Mouse (Mus musculus) midbrain, postnatal 0 days (tissue): ENCODE measurements around the gene Shisa6. TPM values are rescaled to one million over a fixed set of nuclear protein-coding genes. Genes with fewer than 3 reads are reported as not detected.

ENCODE experiments used
- ATAC-seq: fragments of 200-750 bp; cut with Nextera tagmentation; 2 replicates; pipeline ENCODE4 v1.8.0; 2017; ENCODE audit warnings: moderate number of reproducible peaks, mild to moderate bottlenecking, moderate TSS enrichment, moderate library complexity; ENCODE audit not compliant: low FRiP score
- DNase-seq: peaks from one replicate; pipeline ENCODE4 v3.0.0-alpha.2; 2015; ENCODE audit warnings: low spot score
- H3K27ac ChIP-seq: fragments of 300-500 bp; sonication (generic); 2 replicates; pipeline ENCODE4 v1.5.1; 2014; ENCODE audit warnings: low read depth, mild to moderate bottlenecking, low read length, mixed read lengths
- H3K27me3 ChIP-seq: fragments of 300-500 bp; sonication (generic); 2 replicates; pipeline ENCODE4 v1.6.1; 2014; ENCODE audit warnings: low read length, control low read depth, mixed read lengths; ENCODE audit not compliant: insufficient read depth
- H3K36me3 ChIP-seq: fragments of 300-500 bp; sonication (generic); 2 replicates; pipeline ENCODE4 v1.6.1; 2014; ENCODE audit warnings: low read length, control low read depth, mixed read lengths; ENCODE audit not compliant: insufficient read depth
- H3K4me1 ChIP-seq: fragments of 300-500 bp; sonication (generic); 2 replicates; pipeline ENCODE4 v1.6.1; 2014; ENCODE audit warnings: mild to moderate bottlenecking, control low read depth, antibody characterized with exemption, low read length, mixed read lengths; ENCODE audit not compliant: insufficient read depth
- H3K4me2 ChIP-seq: fragments of 300-500 bp; sonication (generic); 2 replicates; pipeline ENCODE4 v1.6.1; 2014; ENCODE audit warnings: low read depth, mild to moderate bottlenecking, low read length, mixed read lengths; ENCODE audit not compliant: poor library complexity, severe bottlenecking
- H3K4me3 ChIP-seq: fragments of 300-500 bp; sonication (generic); 2 replicates; pipeline ENCODE4 v1.5.1; 2014; ENCODE audit warnings: low read depth, mild to moderate bottlenecking, low read length, moderate library complexity
- H3K9ac ChIP-seq: fragments of 300-500 bp; sonication (generic); replicated peaks from 2 replicates; pipeline ENCODE4 v1.6.1; 2014; ENCODE audit warnings: mild to moderate bottlenecking, low read length, moderate library complexity, mixed read lengths; ENCODE audit not compliant: poor library complexity, severe bottlenecking
- H3K9me3 ChIP-seq: fragments of 300-500 bp; sonication (generic); 2 replicates; pipeline ENCODE4 v1.6.1; 2016; ENCODE audit warnings: low read length, control low read depth
- CTCF ChIP-seq: IDR thresholded peaks from 2 replicates; pipeline ENCODE4 v1.5.1; 2016; ENCODE audit warnings: antibody characterized with exemption, mild to moderate bottlenecking
- WGBS: fragments of 180-500 bp; shearing (Covaris S2); extraction: QIAGEN DNeasy Blood & Tissue Kit; methylation state at CpG from one replicate; pipeline ENCODE4 v1.1.7; 2014; 5-methylcytosine and 5-hydroxymethylcytosine counted together
- polyA plus RNA-seq: library from polyadenylated mRNA; unstranded; fragments of >200 nt; fragmentation: Nextera tagmentation; extraction: Ambion mirVana; gene quantifications from 2 replicates; pipeline ENCODE4 v1.2.1, GENCODE M21; 2015
- total RNA-seq: library from RNA; depleted of rRNA; stranded (reverse); fragments of >200 nt; gene quantifications from 2 replicates; pipeline ENCODE4 v1.2.3, GENCODE M21; 2014

Gene Shisa6
- total and polyA plus RNA-seq, 2 experiments from 2014 or later = 2.1 to 8.0 TPM

DNA sequence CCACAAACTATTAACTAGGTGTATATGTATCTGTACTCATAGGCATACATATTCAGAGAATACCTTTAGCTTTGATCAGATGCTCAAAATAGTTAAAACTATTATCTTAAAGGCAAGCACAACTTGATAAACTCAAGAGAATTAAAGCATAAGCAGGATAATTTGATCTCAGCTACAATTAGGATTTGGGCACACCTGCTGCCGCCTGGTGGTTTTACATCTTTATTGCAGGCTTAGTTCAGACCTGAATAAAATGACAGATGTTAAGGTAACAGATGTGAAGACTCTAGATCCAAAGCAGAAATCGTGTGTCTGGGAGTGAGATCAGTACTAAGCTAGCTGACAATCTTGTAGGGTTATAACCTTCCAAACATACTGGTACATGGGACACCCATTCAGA is 24.8 kb downstream of the Shisa6 start:
- Histone ChIP-seq H3K9ac (no peak overlapping the region), H3K27me3 (no peaks in the 10 kb centered on the region), H3K4me1 (no peaks in the 10 kb centered on the region), H3K4me3 (no peak overlapping the region), H3K9me3 (no peaks in the 10 kb centered on the region), H3K27ac (no peak overlapping the region), H3K4me2 (no peak overlapping the region), H3K36me3 (no peaks in the 10 kb centered on the region)
- WGBS = 70% methylated on average over 2 of the region's 2 CpGs
- peak; percentile 40 for TF ChIP-seq CTCF
- ATAC-seq (no peak), DNase-seq (no peak)

- TF ChIP-seq CTCF = no peak
- Histone ChIP-seq H3K4me1 (no peaks in the 10 kb centered on the region), H3K9ac (no peak overlapping the region), H3K36me3 (no peaks in the 10 kb centered on the region), H3K27me3 (no peaks in the 10 kb centered on the region), H3K27ac (no peak overlapping the region), H3K4me3 (no peak overlapping the region), H3K9me3 (no peaks in the 10 kb centered on the region), H3K4me2 (no peak overlapping the region)
- DNase-seq = no peak
- WGBS = 81% methylated on average over 9 of the region's 9 CpGs
- no peak for ATAC-seq
These were observed 26.8 kb downstream of the Shisa6 start for GRCm38 (mm10) chr11:66498857-66499445.

DNA sequence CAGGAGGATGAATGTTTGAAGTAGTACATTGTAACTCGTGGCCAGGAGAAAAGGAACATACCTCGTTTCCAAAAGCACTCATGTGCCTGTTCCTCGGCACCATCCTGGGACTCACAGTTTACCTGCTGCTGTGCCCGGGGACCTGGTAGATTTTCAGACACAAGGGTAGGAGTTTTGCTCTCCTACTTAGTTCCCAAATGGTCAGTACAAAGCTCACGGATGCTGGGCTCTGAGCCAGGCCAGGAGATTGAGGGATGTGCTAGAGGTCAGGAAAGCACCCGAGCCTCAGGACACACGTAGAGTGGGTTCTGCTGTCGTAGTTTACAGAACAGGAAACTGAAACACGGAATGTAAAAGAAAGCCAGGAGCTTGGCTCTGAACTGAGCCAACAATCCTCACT is 29.5 kb downstream of the Shisa6 start:
- Histone ChIP-seq H3K9ac (no peak overlapping the region), H3K36me3 (no peaks in the 10 kb centered on the region), H3K27me3 (no peaks in the 10 kb centered on the region), H3K4me2 (no peak overlapping the region), H3K4me3 (no peak overlapping the region), H3K27ac (no peak overlapping the region), H3K4me1 (no peaks in the 10 kb centered on the region), H3K9me3 (no peaks in the 10 kb centered on the region)
- 82% methylated on average over 9 of the region's 9 CpGs for WGBS
- DNase-seq = no peak
- no peak for ATAC-seq
- TF ChIP-seq CTCF = no peak

DNA sequence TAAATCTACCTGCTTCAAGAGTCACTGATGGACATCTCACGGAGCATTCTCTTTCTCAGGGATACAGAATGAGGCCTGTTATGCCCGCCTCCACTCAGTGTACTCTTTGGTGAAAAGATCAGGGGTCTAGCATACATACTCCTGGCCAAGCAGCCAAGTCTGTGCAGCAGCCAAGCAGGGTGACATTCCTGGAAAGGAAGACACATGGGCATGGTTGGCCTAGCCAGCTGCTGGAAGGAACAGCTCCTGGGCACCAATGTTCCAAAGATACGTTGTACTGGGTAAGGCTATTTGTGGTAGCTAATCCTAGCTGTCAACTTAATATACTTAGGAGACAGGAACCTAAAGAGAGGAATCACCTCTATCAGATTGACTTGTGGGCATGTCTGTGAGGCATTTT is 31.4 kb downstream of the Shisa6 start:
- no peak for TF ChIP-seq CTCF
- H3K36me3 ChIP-seq = no peaks in the 10 kb centered on the region
- DNase-seq (no peak), ATAC-seq (no peak)
- H3K9ac ChIP-seq = no peak overlapping the region
- H3K4me3 ChIP-seq = no peak overlapping the region
- no peaks in the 10 kb centered on the region for H3K9me3 ChIP-seq
- no peaks in the 10 kb centered on the region for H3K4me1 ChIP-seq
- H3K27ac ChIP-seq = no peak overlapping the region
- H3K27me3 ChIP-seq = no peaks in the 10 kb centered on the region
- 89% methylated on average over 3 of the region's 3 CpGs for WGBS
- H3K4me2 ChIP-seq = no peak overlapping the region

DNA sequence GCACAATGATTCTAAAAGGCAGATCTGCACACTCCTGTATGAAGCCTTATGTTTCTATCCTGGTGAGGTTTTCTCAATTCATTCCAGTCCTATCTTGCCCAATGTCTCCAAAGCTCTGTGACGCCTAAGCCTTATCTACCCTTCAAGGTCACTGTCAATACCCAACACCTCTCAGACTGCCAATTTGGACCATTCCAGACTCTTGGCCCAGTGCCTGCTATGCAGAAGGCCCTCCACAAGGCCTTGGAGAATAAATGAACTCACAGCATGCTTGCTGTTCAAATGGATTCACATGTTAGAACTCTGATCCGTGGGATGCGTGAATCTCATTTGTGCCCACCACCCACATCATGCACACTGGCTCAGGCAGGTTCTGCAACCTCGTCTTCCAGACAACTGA is 38.0 kb downstream of the Shisa6 start:
- no peak for TF ChIP-seq CTCF
- Histone ChIP-seq H3K9ac (no peak overlapping the region), H3K4me1 (no peaks in the 10 kb centered on the region), H3K27ac (no peak overlapping the region), H3K4me2 (no peak overlapping the region), H3K36me3 (no peaks in the 10 kb centered on the region), H3K4me3 (no peak overlapping the region), H3K27me3 (no peaks in the 10 kb centered on the region), H3K9me3 (no peaks in the 10 kb centered on the region)
- ATAC-seq = no peak
- 78% methylated on average over 4 of the region's 4 CpGs for WGBS
- peak; percentile 62 for DNase-seq

- Histone ChIP-seq H3K4me2 (no peak overlapping the region), H3K9me3 (no peaks in the 10 kb centered on the region), H3K36me3 (no peaks in the 10 kb centered on the region), H3K27me3 (no peaks in the 10 kb centered on the region), H3K4me1 (no peaks in the 10 kb centered on the region), H3K9ac (no peak overlapping the region), H3K27ac (no peak overlapping the region), H3K4me3 (no peak overlapping the region)
- no peak for TF ChIP-seq CTCF
- 71% methylated on average over 6 of the region's 6 CpGs for WGBS
- no peak for ATAC-seq
- peak; percentile 67 for DNase-seq
These were observed 43.3 kb downstream of the Shisa6 start for GRCm38 (mm10) chr11:66482501-66482900.
